Mouse (Mus musculus) liver, embryonic 12.5 days (tissue): Measurements from ENCODE around the gene Clec4n. TPM values are rescaled to one million over a fixed set of nuclear protein-coding genes. Genes with fewer than 3 reads are reported as not detected.

Source experiments
- polyA plus RNA-seq: library from polyadenylated mRNA; unstranded; fragments of >200 nt; fragmentation: Nextera tagmentation; extraction: Ambion mirVana; gene quantifications from 2 replicates; pipeline ENCODE4 v1.2.1, GENCODE M21; 2016

The Clec4n gene
- polyA plus RNA-seq, 1 experiment from 2014 or later = 6.4 TPM

Other genes with a start within 250 kb of the Clec4n start
- not detected in 2 replicates for gene Clec4a4, start 239.5 kb upstream of the Clec4n start, polyA plus RNA-seq
- gene Clec4b1, start 179.9 kb upstream of the Clec4n start, polyA plus RNA-seq = not detected in 2 replicates
- 2.5 and 3.3 TPM in 2 replicates for gene Clec4a2, start 123.4 kb upstream of the Clec4n start, polyA plus RNA-seq
- not detected in 2 replicates for gene Clec4b2, start 57.0 kb upstream of the Clec4n start, polyA plus RNA-seq
- 0.71 and 0.98 TPM in 2 replicates for gene Clec4d, start 32.3 kb downstream of the Clec4n start, polyA plus RNA-seq
- gene Clec4e, start 60.0 kb downstream of the Clec4n start, polyA plus RNA-seq = 0.44 and 0.60 TPM in 2 replicates
- not detected in 2 replicates for gene Vmn2r19, start 78.5 kb downstream of the Clec4n start, polyA plus RNA-seq
- not detected in 2 replicates for gene Vmn2r20, start 188.3 kb downstream of the Clec4n start, polyA plus RNA-seq